Mouse (Mus musculus) forebrain, embryonic 13.5 days (tissue): Measurements from ENCODE around the gene Il12rb2. TPM values are rescaled to one million over a fixed set of nuclear protein-coding genes. Genes with fewer than 3 reads are reported as not detected.

Experiments
- ATAC-seq: fragments of 200-750 bp; cut with Nextera tagmentation; 2 replicates; pipeline ENCODE4 v1.8.0; 2017
- H3K27ac ChIP-seq: fragments of 300-500 bp; sonication (generic); 2 replicates; pipeline ENCODE4 v1.5.1; 2015; ENCODE audit warnings: inconsistent platforms, mild to moderate bottlenecking, moderate library complexity
- H3K27me3 ChIP-seq: fragments of 300-500 bp; sonication (generic); 2 replicates; pipeline ENCODE4 v1.6.1; 2015; ENCODE audit warnings: mild to moderate bottlenecking, inconsistent platforms
- H3K36me3 ChIP-seq: fragments of 300-500 bp; sonication (generic); 2 replicates; pipeline ENCODE4 v1.6.1; 2015; ENCODE audit warnings: mild to moderate bottlenecking, inconsistent platforms; ENCODE audit not compliant: poor library complexity, severe bottlenecking
- H3K4me1 ChIP-seq: fragments of 300-500 bp; sonication (generic); 2 replicates; pipeline ENCODE4 v1.6.1; 2015; ENCODE audit warnings: inconsistent platforms
- H3K4me2 ChIP-seq: fragments of 300-500 bp; sonication (generic); 2 replicates; pipeline ENCODE4 v1.6.1; 2015; ENCODE audit warnings: inconsistent platforms, mild to moderate bottlenecking, moderate library complexity
- H3K4me3 ChIP-seq: fragments of 300-500 bp; sonication (generic); 2 replicates; pipeline ENCODE4 v1.5.1; 2015; ENCODE audit warnings: mild to moderate bottlenecking, inconsistent platforms
- H3K9ac ChIP-seq: fragments of 300-500 bp; sonication (generic); 2 replicates; pipeline ENCODE4 v1.6.1; 2015; ENCODE audit warnings: mild to moderate bottlenecking, inconsistent platforms
- H3K9me3 ChIP-seq: fragments of 300-500 bp; sonication (generic); replicated peaks from 2 replicates; pipeline ENCODE4 v1.6.1; 2016; ENCODE audit warnings: inconsistent platforms
- WGBS: fragments of 180-500 bp; shearing (Covaris S2); methylation state at CpG from one replicate; pipeline ENCODE4 v1.1.7; 2015; 5-methylcytosine and 5-hydroxymethylcytosine counted together
- polyA plus RNA-seq: library from polyadenylated mRNA; unstranded; fragments of >200 nt; fragmentation: Nextera tagmentation; extraction: Ambion mirVana; gene quantifications from 2 replicates; pipeline ENCODE4 v1.2.1, GENCODE M21; 2015

Il12rb2 gene
- polyA plus RNA-seq, 1 experiment from 2014 or later, result not detected

DNA sequence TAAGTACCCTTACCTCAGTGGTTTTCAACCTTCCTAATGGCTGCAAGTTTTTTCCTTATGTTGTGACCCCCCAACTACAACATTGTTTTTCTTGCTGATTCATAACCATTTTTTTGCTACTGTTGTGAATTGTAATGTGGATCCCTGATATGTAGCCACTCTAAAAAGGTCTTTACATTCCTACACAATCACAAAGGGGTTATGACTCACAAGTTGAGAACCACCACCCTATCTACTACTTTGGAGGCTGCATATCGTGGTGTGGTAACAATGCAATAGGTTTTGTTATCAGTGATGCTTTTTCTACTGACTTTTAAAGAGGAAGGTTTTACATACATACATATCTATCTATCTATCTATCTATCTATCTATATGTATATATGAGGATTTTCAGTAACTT, 93.1 kb downstream of the Il12rb2 start:
- Histone ChIP-seq H3K27ac (no peak overlapping the region), H3K36me3 (peaks cover 54% of the 10 kb centered on the region), H3K4me2 (no peak overlapping the region), H3K4me3 (no peak overlapping the region), H3K4me1 (no peaks in the 10 kb centered on the region), H3K9ac (no peak overlapping the region), H3K9me3 (no peaks in the 10 kb centered on the region), H3K27me3 (no peaks in the 10 kb centered on the region)
- WGBS, result 88% methylated on average over 1 of the region's 1 CpGs
- no peak for ATAC-seq

DNA sequence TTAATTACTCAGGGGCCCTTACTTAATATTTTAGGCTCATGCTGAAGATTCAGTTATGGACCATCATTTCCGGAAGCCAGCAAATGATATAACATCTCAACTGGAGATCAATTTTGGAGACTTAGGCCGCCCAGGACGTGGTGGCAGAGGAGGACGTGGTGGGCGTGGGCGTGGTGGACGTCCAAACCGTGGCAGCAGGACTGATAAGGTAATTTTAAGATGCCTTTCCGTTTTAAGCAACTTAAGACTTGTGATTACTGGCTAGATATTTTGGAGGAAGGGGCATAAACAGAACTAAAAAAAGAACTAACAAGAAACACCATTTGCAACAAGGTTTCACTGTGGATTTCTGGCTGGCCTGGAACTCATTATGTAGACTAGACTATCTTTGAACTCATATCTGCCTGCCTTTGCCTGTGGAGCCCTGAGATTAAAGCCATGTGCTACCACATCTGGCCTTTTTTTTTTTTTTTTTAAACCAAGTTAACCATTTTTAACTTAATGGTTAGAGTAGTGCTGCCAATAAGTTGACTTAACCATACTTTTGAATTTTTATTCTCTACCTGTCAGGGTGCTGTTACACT, 94.3 kb downstream of the Il12rb2 start:
- Histone ChIP-seq H3K9me3 (no peaks in the 10 kb centered on the region), H3K4me2 (no peak overlapping the region), H3K4me3 (no peak overlapping the region), H3K27ac (no peak overlapping the region), H3K4me1 (no peaks in the 10 kb centered on the region), H3K27me3 (no peaks in the 10 kb centered on the region), H3K9ac (no peak overlapping the region), H3K36me3 (peaks cover 59% of the 10 kb centered on the region)
- no peak for ATAC-seq
- 95% methylated on average over 9 of the region's 9 CpGs for WGBS

- Histone ChIP-seq H3K4me3 (no peak overlapping the region), H3K4me2 (no peak overlapping the region), H3K4me1 (0 out of 2 replicates have a peak, but pooled peaks cover 4% of the 10 kb centered on the region), H3K27ac (no peak overlapping the region), H3K9me3 (no peaks in the 10 kb centered on the region), H3K9ac (no peak overlapping the region), H3K36me3 (peaks cover 66% of the 10 kb centered on the region), H3K27me3 (no peaks in the 10 kb centered on the region)
- no peak for ATAC-seq
- WGBS, result 93% methylated on average over 5 of the region's 5 CpGs
Measured at GRCm38 (mm10) chr6:67277944-67278343, 98.0 kb downstream of the Il12rb2 start.

- no peak for ATAC-seq
- H3K4me2 ChIP-seq, result peak overlapping the region; percentile 64
- H3K4me3 ChIP-seq, result peak overlapping the region; percentile 100
- peaks cover 25% of the 10 kb centered on the region for H3K36me3 ChIP-seq
- H3K4me1 ChIP-seq, result peaks cover 21% of the 10 kb centered on the region
- no peaks in the 10 kb centered on the region for H3K9me3 ChIP-seq
- 52% methylated on average over 2 of the region's 2 CpGs for WGBS
- H3K9ac ChIP-seq, result peak overlapping the region; percentile 52; the same call in 1 of the 2 replicates
- no peak overlapping the region for H3K27ac ChIP-seq
- H3K27me3 ChIP-seq, result no peaks in the 10 kb centered on the region
Measured at GRCm38 (mm10) chr6:67269459-67269858, 106.5 kb downstream of the Il12rb2 start.

DNA sequence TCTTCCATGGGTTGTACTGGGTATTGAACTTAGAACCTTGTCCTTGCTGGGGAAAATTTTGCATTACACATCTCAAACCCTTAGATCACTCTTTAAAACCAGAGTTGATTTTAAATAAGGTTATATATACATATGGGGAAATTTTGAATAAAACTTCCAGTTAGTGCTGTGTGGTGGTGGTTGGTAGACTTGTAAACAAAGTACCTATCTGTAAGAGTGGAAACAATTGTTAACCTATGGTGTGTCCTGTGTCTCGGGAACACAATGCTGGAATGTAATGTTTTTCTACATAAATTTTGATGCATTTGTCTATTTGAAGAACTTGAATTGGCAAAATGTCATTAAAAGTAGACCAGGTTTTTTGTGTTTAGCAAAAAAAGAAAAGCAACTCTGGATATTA, 107.0 kb downstream of the Il12rb2 start:
- H3K27me3 ChIP-seq, result no peaks in the 10 kb centered on the region
- H3K36me3 ChIP-seq, result peaks cover 20% of the 10 kb centered on the region
- no peak overlapping the region for H3K9ac ChIP-seq
- 10% methylated on average over 1 of the region's 1 CpGs for WGBS
- no peak for ATAC-seq
- H3K4me2 ChIP-seq, result peak overlapping the region; percentile 64
- H3K4me3 ChIP-seq, result peak overlapping the region; percentile 100
- H3K9me3 ChIP-seq, result no peaks in the 10 kb centered on the region
- peaks cover 17% of the 10 kb centered on the region for H3K4me1 ChIP-seq
- no peak overlapping the region for H3K27ac ChIP-seq

- Histone ChIP-seq H3K9ac (peak overlapping the region; percentile 98), H3K9me3 (no peaks in the 10 kb centered on the region), H3K27me3 (no peaks in the 10 kb centered on the region), H3K4me3 (peak overlapping the region; percentile 100), H3K36me3 (peaks cover 14% of the 10 kb centered on the region), H3K27ac (no peak overlapping the region), H3K4me2 (peak overlapping the region; percentile 75), H3K4me1 (peaks cover 17% of the 10 kb centered on the region)
- WGBS, result 0% methylated on average over 2 of the region's 2 CpGs
- no peak for ATAC-seq
Measured at GRCm38 (mm10) chr6:67268245-67268612, 107.8 kb downstream of the Il12rb2 start.

DNA sequence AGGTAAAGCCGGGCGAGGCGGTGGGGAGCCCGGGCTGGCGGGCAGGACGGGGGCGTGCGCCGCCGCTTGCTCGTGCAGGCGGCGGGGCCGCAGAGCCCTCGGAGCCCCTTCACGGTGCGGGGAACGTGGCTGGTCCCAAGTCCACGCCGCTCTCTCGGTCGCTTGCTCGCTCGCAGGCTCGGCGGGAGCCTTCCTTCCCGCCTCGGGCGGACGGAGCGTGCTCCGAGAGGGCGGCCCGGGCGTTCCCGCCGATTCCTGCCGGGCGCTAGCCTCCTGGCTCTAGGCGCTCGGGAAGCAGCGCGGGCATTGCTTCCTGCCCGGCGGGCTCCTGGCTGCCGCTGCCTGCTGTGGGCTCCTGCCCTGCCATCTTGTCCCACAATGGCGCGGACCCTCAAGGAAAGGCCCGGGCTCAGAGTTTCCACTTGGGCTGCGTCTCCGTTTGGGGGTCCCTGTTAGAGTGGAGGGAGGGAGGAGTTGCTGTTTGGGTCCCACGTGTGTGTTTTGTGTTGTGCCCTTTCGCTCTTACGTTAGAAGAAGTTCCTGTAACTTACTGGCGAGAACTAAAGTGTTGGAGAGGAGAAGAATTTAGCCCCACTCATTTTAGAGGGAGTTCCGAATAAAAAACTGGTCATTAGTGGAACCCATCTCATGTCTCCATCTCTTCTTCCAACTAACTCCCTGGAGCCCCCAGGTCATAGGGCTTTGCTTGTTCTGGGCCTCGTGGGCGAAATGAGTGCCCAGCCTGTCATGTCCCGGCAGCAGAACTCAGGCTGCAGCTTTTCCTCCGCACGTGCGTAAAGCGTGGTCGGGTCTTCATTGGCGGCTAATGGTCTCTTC, 108.4 kb downstream of the Il12rb2 start:
- peak overlapping the region; percentile 75 for H3K4me2 ChIP-seq
- peaks cover 17% of the 10 kb centered on the region for H3K4me1 ChIP-seq
- peak overlapping the region; percentile 91 for H3K27ac ChIP-seq
- peak overlapping the region; percentile 100 for H3K4me3 ChIP-seq
- under 1% methylated on average over 51 of the region's 65 CpGs for WGBS
- H3K36me3 ChIP-seq, result peaks cover 10% of the 10 kb centered on the region
- H3K9me3 ChIP-seq, result no peaks in the 10 kb centered on the region
- ATAC-seq, result peak; percentile 52
- no peaks in the 10 kb centered on the region for H3K27me3 ChIP-seq
- H3K9ac ChIP-seq, result peak overlapping the region; percentile 98

DNA sequence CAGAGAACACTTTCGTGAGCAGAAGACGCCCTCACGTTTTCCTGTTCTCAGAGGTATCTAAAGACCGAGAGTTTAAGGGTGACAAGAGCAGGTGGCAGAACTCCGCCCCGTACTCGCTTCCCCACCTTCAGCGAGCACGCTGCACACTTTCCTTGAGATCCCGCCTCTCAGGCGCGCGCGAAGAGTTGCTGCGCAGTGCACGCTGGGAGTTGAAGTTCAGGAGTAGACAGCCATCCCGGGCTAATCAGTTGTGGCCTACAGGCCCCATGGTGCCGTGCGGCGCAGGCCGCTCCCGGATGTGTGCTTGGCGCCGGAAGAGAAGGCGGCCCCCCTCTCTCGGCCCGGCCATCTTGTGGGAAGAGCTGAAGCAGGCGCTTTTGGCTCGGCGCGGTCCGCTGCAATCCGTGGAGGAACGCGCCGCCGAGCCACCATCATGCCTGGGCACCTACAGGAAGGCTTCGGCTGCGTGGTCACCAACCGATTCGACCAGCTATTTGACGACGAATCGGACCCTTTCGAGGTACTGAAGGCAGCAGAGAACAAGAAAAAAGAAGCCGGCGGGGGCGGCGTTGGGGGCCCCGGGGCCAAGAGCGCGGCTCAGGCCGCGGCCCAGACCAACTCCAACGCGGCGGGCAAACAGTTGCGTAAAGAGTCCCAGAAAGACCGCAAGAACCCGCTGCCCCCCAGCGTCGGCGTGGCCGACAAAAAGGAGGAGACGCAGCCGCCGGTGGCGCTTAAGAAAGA, 109.2 kb downstream of the Il12rb2 start:
- under 1% methylated on average over 68 of the region's 68 CpGs for WGBS
- peaks cover 5% of the 10 kb centered on the region; the same call in 1 of the 2 replicates for H3K36me3 ChIP-seq
- peak overlapping the region; percentile 91 for H3K27ac ChIP-seq
- no peaks in the 10 kb centered on the region for H3K9me3 ChIP-seq
- peaks cover 17% of the 10 kb centered on the region for H3K4me1 ChIP-seq
- H3K27me3 ChIP-seq, result no peaks in the 10 kb centered on the region
- peak overlapping the region; percentile 100 for H3K4me3 ChIP-seq
- H3K4me2 ChIP-seq, result peak overlapping the region; percentile 75
- H3K9ac ChIP-seq, result peak overlapping the region; percentile 98
- peak; percentile 99 for ATAC-seq

DNA sequence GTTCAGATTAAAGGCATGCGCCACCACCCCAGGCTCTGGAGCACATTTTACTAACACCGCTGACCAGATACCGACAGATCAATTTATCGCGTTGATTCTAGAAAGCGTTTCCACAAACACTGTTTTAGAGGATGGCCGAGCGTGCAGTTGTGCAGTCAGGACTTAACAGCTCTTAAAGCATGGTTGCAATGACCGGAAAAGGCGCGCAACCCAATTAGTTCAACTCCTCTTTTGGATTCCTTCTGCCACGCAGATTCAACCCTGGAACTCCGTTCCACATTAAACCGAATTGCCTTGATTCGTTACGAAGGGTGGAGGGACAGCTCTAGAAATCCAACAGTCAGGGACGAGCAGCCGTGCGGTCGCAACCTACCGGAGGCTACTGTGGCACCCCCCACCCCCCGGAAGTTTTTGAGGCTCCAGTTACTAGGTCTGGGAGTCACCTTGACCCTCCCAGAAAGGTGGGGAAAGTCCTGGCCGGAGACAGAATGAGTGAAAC, 109.8 kb downstream of the Il12rb2 start:
- under 1% methylated on average over 23 of the region's 23 CpGs for WGBS
- Histone ChIP-seq H3K36me3 (no peaks in the 10 kb centered on the region), H3K27ac (no peak overlapping the region), H3K9me3 (no peaks in the 10 kb centered on the region), H3K4me2 (peak overlapping the region; percentile 75), H3K4me3 (peak overlapping the region; percentile 100), H3K9ac (peak overlapping the region; percentile 61), H3K27me3 (no peaks in the 10 kb centered on the region), H3K4me1 (peaks cover 17% of the 10 kb centered on the region)
- no peak; the same call in 1 of the 2 replicates for ATAC-seq

GRCm38 (mm10) chr6:67264935-67265334, 111.1 kb downstream of the Il12rb2 start:
- ATAC-seq, result no peak
- H3K4me2 ChIP-seq, result no peak overlapping the region
- WGBS, result 94% methylated on average over 7 of the region's 7 CpGs

DNA sequence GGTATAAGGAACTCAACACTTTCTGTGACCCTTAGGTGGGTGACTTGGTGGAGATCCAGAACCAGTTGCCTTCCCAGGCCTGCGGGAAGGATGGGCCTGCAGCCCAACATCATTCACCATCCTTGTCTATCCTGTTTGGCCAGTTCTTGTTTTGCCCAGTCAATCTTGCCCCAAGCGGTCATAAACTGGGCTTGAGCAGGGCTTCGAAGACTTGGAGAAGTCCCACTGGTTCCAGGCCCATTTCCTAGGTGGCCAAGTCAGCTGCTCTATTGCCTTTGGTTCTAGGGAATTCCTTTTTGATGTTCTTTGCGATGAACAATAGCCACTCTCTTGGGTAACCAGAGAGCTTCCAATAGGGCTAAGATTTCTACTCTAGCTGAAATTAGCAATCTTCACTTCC, 124.9 kb downstream of the Il12rb2 start:
- H3K4me3 ChIP-seq, result no peak overlapping the region
- no peak for ATAC-seq
- H3K27me3 ChIP-seq, result no peaks in the 10 kb centered on the region
- H3K4me2 ChIP-seq, result no peak overlapping the region
- WGBS, result 92% methylated on average over 4 of the region's 4 CpGs
- H3K9me3 ChIP-seq, result no peaks in the 10 kb centered on the region
- H3K27ac ChIP-seq, result no peak overlapping the region
- no peaks in the 10 kb centered on the region for H3K4me1 ChIP-seq
- no peaks in the 10 kb centered on the region for H3K36me3 ChIP-seq
- H3K9ac ChIP-seq, result no peak overlapping the region

More at GRCm38 (mm10) chr6:67264935-67265334, 111.1 kb downstream of the Il12rb2 start:
- Histone ChIP-seq H3K9me3 (no peaks in the 10 kb centered on the region), H3K36me3 (no peaks in the 10 kb centered on the region), H3K27ac (no peak overlapping the region), H3K27me3 (no peaks in the 10 kb centered on the region), H3K9ac (no peak overlapping the region), H3K4me1 (peaks cover 10% of the 10 kb centered on the region), H3K4me3 (no peak overlapping the region)

GRCm38 (mm10) chr6:67244451-67244850, 131.5 kb downstream of the Il12rb2 start:
- H3K36me3 ChIP-seq, result no peaks in the 10 kb centered on the region
- no peak overlapping the region for H3K9ac ChIP-seq
- H3K9me3 ChIP-seq, result no peaks in the 10 kb centered on the region
- ATAC-seq, result no peak
- no peak overlapping the region for H3K4me3 ChIP-seq
- no peaks in the 10 kb centered on the region for H3K4me1 ChIP-seq
- 89% methylated on average over 5 of the region's 5 CpGs for WGBS
- H3K4me2 ChIP-seq, result no peak overlapping the region
- H3K27me3 ChIP-seq, result no peaks in the 10 kb centered on the region
- H3K27ac ChIP-seq, result no peak overlapping the region
